Mouse (Mus musculus): ENCODE measurements at regions not wholly inside any gene's neighbourhood (a gene's known extent, or its start where the extent isn't known, plus 50 kb on each side); places are given as distances from the start of the nearest gene placed in this dataset.

DNA sequence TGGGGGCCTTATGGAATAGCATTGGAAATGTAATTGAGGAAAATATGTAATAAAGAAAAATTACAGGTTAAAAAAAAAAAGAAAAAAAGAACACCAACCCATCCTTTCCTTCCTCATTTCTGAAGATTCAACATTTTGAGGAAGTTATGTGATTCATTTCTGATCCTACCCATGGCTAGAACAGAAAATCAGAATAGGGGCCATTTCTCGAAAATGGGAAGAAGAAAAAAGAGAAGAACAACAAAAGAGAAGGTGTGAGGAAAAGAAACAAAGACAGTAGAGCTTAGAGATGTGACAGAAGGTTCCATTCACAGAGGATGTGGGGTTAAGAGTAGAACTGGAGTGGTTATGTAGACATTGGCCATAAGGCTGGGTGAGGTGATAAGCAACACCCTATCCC is 124.8 kb upstream of the Acvr2a start:
- TF ChIP-seq CTCF (conservative IDR thresholded peaks at IDR 0.05; ENCODE audit: insufficient read depth, insufficient read length, low read depth, low read length) (no peak), POLR2A (IDR thresholded peaks at IDR 0.05; ENCODE audit: low read depth, low read length) (no peak)
